Mouse (Mus musculus) large intestine, adult 2 months (tissue): ENCODE measurements around the gene E2f4. TPM values are rescaled to one million over a fixed set of nuclear protein-coding genes. Genes with fewer than 3 reads are reported as not detected.

ENCODE experiments used
- DNase-seq: peaks from one replicate; pipeline ENCODE4 v3.0.0-alpha.2; 2012; ENCODE audit warnings: low read depth, low spot score
- WGBS: fragments of 180-500 bp; shearing (Covaris S2); methylation state at CpG from one replicate; pipeline ENCODE4 v1.1.7; 2018; 5-methylcytosine and 5-hydroxymethylcytosine counted together
- polyA plus RNA-seq: library from polyadenylated mRNA; depleted of rRNA; stranded (reverse); fragments of >200 nt; gene quantifications from 2 replicates; pipeline ENCODE4 v1.2.3, GENCODE M21; 2012

The E2f4 gene
- polyA plus RNA-seq, 1 experiment, result 147 TPM

- 85% methylated on average over 15 of the region's 15 CpGs for WGBS
- no peak for DNase-seq
Measured at GRCm38 (mm10) chr8:105309142-105309847, 11.8 kb downstream of the E2f4 start.

DNA sequence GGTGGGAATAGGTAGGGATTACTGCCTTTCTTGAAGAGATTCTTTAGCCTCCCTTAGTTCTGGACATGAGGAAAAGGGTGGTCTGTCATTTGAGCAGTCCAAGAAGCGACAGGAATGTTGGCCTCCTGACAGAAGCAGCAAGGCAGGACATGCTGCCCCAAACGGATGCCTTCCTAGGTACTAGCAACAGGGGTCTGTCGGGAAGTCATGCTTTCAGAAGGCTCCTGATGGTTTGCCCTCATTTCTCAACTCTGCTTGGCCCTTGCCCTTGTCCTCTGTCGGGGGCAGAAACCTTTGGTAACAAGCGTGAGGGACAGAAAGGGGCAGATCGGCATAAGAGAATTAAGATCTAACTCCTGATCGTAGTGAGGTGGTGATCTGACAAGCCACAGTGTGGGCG lies 12.7 kb downstream of the E2f4 start:
- WGBS, result 85% methylated on average over 8 of the region's 8 CpGs
- no peak for DNase-seq

- WGBS, result 82% methylated on average over 1 of the region's 1 CpGs
- no peak for DNase-seq
Measured at GRCm38 (mm10) chr8:105311718-105312117, 14.3 kb downstream of the E2f4 start.

- WGBS, result 89% methylated on average over 8 of the region's 8 CpGs
Measured at GRCm38 (mm10) chr8:105312891-105313481, 15.5 kb downstream of the E2f4 start.

GRCm38 (mm10) chr8:105313622-105314402 lies 16.3 kb downstream of the E2f4 start:
- DNase-seq, result no peak
- WGBS, result 88% methylated on average over 9 of the region's 9 CpGs

More at GRCm38 (mm10) chr8:105312891-105313481, 15.5 kb downstream of the E2f4 start:
- no peak for DNase-seq

DNA sequence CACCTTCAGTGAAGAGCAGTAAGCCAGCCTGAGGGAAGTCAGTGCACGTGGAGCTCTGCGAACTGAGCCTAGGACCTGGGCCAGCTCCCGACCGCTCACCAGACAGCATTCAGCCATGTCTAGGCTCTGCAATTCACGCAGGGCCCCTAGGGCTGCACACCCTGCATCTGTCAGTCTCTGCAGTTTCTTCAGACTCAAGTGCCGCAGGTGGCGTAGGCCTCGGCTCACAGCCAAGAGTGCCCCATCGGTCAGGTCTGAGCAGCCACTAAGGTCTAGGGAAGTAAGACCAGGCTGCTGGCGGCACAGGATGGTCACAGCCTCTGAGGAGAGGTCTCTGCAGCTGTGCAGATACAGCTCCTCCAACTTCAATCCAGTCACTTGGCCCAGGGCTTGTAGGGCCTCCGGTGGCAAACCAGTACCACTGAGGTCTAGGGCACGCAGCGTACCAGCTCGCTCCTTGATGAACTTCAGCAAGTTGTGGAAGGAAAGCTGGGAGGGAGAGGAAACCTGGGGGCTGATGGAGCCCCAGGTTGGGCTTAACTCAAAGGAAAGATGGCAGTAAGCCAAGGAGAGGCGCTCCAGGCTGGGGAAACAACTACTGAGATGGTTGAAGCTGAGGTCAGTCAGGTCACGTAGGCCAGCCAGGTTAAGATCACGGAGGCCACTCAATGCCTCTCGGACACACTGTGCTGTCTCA lies 17.8 kb downstream of the E2f4 start:
- WGBS, result 91% methylated on average over 18 of the region's 18 CpGs
- DNase-seq, result no peak

GRCm38 (mm10) chr8:105317941-105318340 lies 20.5 kb downstream of the E2f4 start:
- WGBS, result 74% methylated on average over 4 of the region's 4 CpGs
- no peak for DNase-seq

- 83% methylated on average over 11 of the region's 11 CpGs for WGBS
- DNase-seq, result no peak
Measured at GRCm38 (mm10) chr8:105318662-105319190, 21.3 kb downstream of the E2f4 start.

DNA sequence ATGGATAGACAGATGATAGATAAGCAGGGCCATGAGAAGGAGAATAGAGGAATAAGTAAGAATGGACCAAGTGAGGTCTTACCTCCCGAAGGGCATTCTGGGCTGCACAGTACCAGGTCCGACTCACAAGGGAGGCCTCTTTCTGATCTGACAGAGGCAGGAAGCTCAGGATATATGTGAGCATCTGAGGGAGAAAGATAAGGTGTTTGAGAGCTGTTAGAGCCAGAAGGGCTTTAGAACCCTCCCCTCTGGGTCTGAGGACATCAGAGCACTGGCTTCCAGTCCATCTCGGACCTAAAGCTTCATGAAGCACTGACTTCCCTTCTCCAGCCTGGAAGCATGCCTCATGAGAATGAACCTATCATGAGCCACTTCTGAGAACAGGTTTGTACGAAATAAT lies 25.7 kb downstream of the E2f4 start:
- DNase-seq, result no peak
- 86% methylated on average over 4 of the region's 4 CpGs for WGBS

DNA sequence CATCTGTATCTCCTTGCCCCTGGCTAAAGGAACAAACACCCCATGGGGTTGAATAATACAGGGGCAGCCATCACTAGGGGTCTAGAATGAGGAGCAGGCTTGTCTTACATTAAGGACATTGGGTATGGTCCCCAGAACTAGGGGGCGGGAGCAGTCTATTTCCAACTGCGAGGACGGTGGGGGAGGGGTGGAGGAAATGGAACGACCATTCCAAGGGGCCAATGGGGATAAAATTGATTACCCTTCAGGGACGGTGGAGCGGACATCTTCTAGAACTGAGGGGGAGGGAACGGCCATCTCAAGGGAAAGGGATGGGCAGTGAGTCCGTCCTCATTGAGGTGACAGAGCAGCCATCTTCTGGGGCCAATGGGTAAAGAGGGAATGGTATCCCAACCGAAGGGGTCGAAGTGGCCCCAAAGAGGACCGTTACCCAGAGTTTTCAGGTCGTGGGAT lies 28.2 kb downstream of the E2f4 start:
- WGBS, result 0% methylated on average over 12 of the region's 12 CpGs
- DNase-seq, result no peak

- WGBS, result under 1% methylated on average over 36 of the region's 36 CpGs
- no peak for DNase-seq
Measured at GRCm38 (mm10) chr8:105326141-105326672, 28.7 kb downstream of the E2f4 start, which contains the start of the genes Lrrc29 and Tmem208. Gene Lrrc29 (minus strand): TSS chr8:105326278. Gene Tmem208 (plus strand): TSS chr8:105326354.

- 20% methylated on average over 6 of the region's 6 CpGs for WGBS
- DNase-seq, result no peak
Measured at GRCm38 (mm10) chr8:105326968-105327367, 29.5 kb downstream of the E2f4 start.

DNA sequence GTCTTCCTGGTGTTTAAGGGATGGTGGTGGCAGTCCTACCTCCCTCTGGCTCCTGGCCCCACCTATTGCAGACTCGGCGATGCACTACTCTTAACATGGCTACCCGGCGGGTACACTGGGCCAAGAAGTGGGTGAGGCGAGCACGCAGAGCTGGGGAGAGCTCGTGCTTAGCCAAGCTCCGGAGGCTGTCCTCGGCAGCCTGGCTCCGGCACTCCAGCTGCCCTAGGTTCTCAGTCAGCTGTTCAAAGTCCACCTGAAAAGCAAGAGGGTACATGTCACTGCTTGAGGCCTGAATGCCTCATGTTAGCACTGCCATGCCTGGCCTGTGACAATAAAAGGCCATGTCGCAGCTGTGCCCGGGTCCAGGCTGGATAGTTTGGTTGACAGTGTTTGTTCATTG lies 32.9 kb downstream of the E2f4 start:
- 56% methylated on average over 12 of the region's 12 CpGs for WGBS
- no peak for DNase-seq

GRCm38 (mm10) chr8:105331469-105331868 lies 34.0 kb downstream of the E2f4 start:
- no peak for DNase-seq
- 93% methylated on average over 22 of the region's 22 CpGs for WGBS

DNA sequence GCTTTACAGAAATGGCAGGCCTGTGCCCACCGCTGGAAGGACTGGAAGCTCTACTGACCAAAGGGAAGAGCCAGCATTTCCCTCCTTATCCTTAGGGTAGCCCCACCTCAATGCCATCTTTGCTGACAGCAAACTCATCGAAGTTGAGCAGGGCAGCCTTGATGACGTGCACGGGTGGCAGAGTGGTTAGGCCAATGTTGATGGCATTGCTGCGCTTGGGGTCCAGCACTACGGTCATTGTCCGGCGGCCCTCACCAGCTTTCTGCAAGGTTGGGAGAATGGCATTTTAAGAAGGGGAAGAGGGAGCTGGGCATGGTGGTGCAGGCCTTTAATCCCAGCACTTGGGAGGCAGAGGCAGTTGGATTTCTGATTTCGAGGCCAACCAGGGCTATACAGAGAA lies 34.5 kb downstream of the E2f4 start:
- WGBS, result 93% methylated on average over 9 of the region's 9 CpGs
- DNase-seq, result no peak

DNA sequence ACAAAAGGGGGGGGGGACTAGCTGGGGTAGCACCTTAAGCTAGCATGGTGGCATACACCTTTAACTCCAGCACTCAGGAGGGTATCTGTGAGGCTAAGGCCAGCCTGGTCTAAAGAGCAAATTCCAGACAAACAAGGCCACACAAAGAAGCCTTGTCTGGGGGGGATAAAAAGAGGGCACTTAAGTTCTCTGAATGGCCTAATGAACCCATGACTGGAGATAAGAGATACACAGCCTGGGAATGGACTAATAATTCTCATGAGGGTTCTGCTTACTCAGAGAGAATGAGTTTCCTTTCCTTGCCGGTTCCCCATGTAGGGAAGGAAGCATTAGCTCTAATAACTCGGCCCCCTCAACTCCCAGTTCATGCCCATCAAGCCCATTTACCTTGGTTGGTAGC lies 35.1 kb downstream of the E2f4 start:
- WGBS, result 30% methylated on average over 2 of the region's 2 CpGs
- no peak for DNase-seq

GRCm38 (mm10) chr8:105336373-105337130 lies 39.1 kb downstream of the E2f4 start:
- WGBS, result 90% methylated on average over 32 of the region's 32 CpGs
- no peak for DNase-seq

- WGBS, result 21% methylated on average over 4 of the region's 4 CpGs
- no peak for DNase-seq
Measured at GRCm38 (mm10) chr8:105338992-105339391, 41.5 kb downstream of the E2f4 start.
